Mouse (Mus musculus) forebrain, embryonic 12.5 days (tissue): Measurements from ENCODE around the gene Srsf11. TPM values are rescaled to one million over a fixed set of nuclear protein-coding genes. Genes with fewer than 3 reads are reported as not detected.

Source experiments
- polyA plus RNA-seq: library from polyadenylated mRNA; unstranded; fragments of >200 nt; fragmentation: Nextera tagmentation; extraction: Ambion mirVana; gene quantifications from 2 replicates; pipeline ENCODE4 v1.2.1, GENCODE M21; 2016

Srsf11 gene
- polyA plus RNA-seq, 1 experiment from 2014 or later = 346 TPM

Other genes starting within 250 kb of the Srsf11 start
- gene Cth, start 111.6 kb downstream of the Srsf11 start, polyA plus RNA-seq = 9.5 TPM in 2 replicates
- 26.6 and 27.7 TPM in 2 replicates for gene Ankrd13c, start 89.4 kb downstream of the Srsf11 start, polyA plus RNA-seq
- gene Lrrc40, start within 50 bp of the Srsf11 start, polyA plus RNA-seq = 80.9 and 81.0 TPM in 2 replicates